Mouse (Mus musculus) thymus, adult 2 months (tissue): ENCODE data around the gene Pafah1b3.

Experiments
- CTCF ChIP-seq: fragments of 200-500 bp; IDR thresholded peaks from 2 replicates; pipeline ENCODE4 v1.5.1; 2012; ENCODE audit warnings: mild to moderate bottlenecking, control low read depth, low read length, moderate library complexity, borderline replicate concordance; ENCODE audit not compliant: control insufficient read depth, poor library complexity, insufficient read depth; ENCODE audit errors: extremely low read depth
- POLR2A ChIP-seq: fragments of 200-500 bp; IDR thresholded peaks from 2 replicates; pipeline ENCODE4 v1.6.1; 2012; ENCODE audit warnings: mild to moderate bottlenecking, low read length, control low read depth, moderate library complexity; ENCODE audit not compliant: control insufficient read depth, poor library complexity, insufficient read depth; ENCODE audit errors: extremely low read depth

DNA sequence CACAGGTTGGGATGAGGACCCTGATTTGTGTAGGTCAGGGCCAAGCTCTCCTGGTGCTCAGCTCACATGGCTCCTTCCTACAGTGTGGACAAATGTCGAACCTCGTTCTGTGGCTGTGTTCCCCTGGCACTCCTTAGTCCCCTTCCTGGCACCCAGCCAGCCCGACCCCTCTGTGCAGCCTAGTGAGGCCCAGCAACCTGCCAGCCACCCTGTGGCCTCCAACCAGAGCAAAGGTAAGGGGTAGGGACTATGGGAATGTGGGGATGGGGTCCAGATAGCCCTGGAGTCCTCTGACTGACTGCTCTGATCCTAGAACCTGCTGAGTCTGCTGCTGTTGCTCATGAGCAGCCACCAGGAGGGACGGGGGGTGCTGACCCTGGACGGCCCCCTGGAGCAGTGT, 13.0 kb downstream of the Pafah1b3 start:
- no peak for TF ChIP-seq CTCF
- no peak for TF ChIP-seq POLR2A
